Mouse (Mus musculus): ENCODE results near the gene Naa15. TPM values are rescaled to one million over a fixed set of nuclear protein-coding genes. Genes with fewer than 3 reads are reported as not detected.
"Not testable (repeated sequence)": the region's sequence is repeated elsewhere in the genome, so short reads cannot be mapped to it uniquely, and the experiment has no call there.

Gene Naa15
- polyA plus RNA-seq, 1 experiment from 2014 or later: 68.2 TPM

DNA sequence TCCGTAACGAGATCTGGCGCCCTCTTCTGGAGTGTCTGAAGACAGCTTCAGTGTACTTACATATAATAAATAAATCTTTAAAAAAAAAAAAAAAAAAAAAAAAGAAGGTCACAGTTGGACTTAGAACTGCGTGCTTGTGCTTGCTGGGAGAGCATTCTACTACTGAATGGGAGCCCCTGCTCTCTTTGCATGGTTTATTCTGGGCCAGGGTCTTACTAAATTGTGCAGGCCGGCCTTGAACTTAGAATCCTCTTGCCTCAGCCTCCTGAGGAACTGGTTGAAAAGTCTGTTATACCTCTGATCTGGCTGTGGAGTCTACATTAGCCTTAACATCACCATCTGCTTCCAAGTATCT is 34.3 kb upstream of the Naa15 start:
- H3K4me3 ChIP-seq: no peak overlapping the region
- H3K27ac ChIP-seq (replicated peaks): no peak overlapping the region
- DNase-seq (ENCODE audit: low spot score): no peak
- no peaks in the 10 kb centered on the region for H3K27me3 ChIP-seq (replicated peaks; ENCODE audit: low read depth, poor library complexity, severe bottlenecking)
- WGBS: 59% methylated on average over 4 of the region's 5 CpGs
- H3K9me3 ChIP-seq: no peaks in the 10 kb centered on the region
- peaks cover 12% of the 10 kb centered on the region; the same call in 1 of the 2 replicates for H3K4me1 ChIP-seq
- no peaks in the 10 kb centered on the region for H3K36me3 ChIP-seq (replicated peaks)

DNA sequence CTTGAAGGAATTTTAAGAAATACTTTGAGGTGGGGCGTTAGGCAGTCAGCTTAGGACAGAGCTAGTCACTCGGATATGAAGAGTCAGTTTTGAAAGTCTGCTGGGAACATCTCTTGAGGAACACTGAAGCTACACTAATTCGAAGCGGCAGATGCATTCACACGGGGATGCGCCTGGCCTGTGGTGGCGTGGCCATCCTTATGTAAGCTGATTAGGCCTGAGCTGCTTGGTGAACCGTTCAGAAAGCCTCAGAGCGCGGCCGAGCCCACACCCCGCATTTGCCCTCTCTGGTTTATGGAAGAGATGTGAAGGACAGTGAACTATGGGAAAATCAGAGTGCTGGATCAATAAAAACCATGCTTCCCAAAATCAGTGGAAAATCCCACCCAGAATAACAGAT is 31.5 kb upstream of the Naa15 start:
- DNase-seq (ENCODE audit: low spot score): no peak
- Histone ChIP-seq H3K27ac (replicated peaks) (no peak overlapping the region), H3K4me1 (peaks cover 13% of the 10 kb centered on the region), H3K27me3 (replicated peaks; ENCODE audit: low read depth, poor library complexity, severe bottlenecking) (peaks cover 18% of the 10 kb centered on the region), H3K9me3 (no peaks in the 10 kb centered on the region), H3K4me3 (no peak overlapping the region), H3K36me3 (replicated peaks) (no peaks in the 10 kb centered on the region)
- 67% methylated on average over 12 of the region's 12 CpGs for WGBS

DNA sequence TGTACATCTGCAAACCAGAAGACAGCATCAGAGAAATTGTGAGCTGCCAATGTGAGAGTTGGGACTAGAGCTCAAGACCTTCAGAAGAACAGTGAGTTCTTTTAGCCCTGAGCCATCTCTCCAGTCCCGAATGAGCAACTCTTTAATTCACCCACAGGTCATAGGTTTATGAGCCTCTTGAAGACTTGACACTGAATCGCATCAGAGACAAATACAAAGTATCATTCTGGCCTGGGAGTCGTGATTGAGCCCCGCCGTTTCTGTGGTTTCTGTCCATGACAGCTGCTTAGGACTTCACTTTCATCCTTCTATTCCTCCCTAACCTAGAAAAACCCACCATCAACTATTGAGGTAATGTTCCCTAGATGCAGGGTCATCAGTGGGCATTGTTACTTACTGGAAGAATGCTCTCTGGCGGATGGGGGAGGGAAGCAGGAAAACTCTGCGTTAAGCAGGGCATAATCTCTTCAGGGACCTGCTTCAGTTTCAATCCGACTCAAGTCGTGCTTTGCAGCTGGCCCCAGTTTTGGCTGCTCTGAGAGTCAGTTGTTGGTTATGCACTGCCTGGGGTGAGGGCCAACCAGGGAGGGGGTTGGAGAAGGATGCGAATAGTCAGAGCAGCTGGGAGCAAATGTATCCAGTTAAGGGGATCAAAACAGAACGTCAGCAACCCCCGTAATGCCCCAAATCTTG is 28.4 kb upstream of the Naa15 start:
- Histone ChIP-seq H3K4me3 (no peak overlapping the region), H3K27ac (replicated peaks) (no peak overlapping the region), H3K27me3 (replicated peaks; ENCODE audit: low read depth, poor library complexity, severe bottlenecking) (peaks cover 30% of the 10 kb centered on the region), H3K9me3 (no peaks in the 10 kb centered on the region), H3K36me3 (replicated peaks) (no peaks in the 10 kb centered on the region), H3K4me1 (peaks cover 21% of the 10 kb centered on the region)
- WGBS: 46% methylated on average over 12 of the region's 12 CpGs
- no peak for DNase-seq (ENCODE audit: low spot score)

DNA sequence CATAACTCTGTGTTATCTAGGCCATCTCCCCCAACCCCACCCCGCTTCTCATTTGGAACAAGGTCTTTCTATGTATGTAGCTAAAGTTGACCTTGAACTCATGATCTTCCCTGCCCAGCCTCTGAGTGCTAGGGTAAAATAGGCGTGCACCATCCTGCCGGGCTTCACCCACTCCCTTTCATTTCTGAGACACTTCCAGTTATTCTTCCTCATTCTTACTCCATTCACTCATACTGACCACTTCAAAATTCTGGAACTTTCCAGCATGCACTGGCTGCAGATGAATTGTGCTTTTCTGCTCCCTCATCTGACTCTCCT is 27.9 kb upstream of the Naa15 start:
- peaks cover 30% of the 10 kb centered on the region for H3K27me3 ChIP-seq (replicated peaks; ENCODE audit: low read depth, poor library complexity, severe bottlenecking)
- 84% methylated on average over 3 of the region's 3 CpGs for WGBS

DNA sequence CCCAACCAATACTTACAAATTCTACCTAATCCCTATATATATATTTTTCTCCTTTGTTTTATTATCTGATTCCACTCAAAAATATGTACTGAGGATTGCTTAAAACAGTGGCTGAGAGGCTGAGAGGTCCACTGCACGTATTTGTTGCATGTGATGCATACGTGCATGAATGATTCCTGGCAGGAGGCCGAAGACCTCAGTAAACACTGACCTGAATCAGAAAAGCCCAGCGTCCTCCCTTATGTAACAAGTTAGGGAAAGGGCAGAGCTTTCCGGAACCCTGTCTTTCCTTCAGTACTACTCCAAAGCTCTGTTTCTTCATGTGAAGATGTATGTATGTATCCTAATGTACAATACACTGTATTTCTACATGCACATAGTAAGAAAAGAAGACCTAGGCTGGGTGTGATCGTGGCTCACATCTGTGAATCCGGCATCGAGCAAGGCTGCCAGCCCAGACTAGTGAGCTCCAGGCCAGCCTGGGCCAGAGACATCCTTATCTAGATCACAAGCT is 27.0 kb upstream of the Naa15 start:
- no peaks in the 10 kb centered on the region for H3K36me3 ChIP-seq (replicated peaks)
- DNase-seq (ENCODE audit: low spot score): no peak
- peaks cover 30% of the 10 kb centered on the region for H3K27me3 ChIP-seq (replicated peaks; ENCODE audit: low read depth, poor library complexity, severe bottlenecking)
- no peak overlapping the region for H3K4me3 ChIP-seq
- H3K9me3 ChIP-seq: no peaks in the 10 kb centered on the region
- H3K27ac ChIP-seq (replicated peaks): no peak overlapping the region
- 55% methylated on average over 8 of the region's 8 CpGs for WGBS
- peaks cover 19% of the 10 kb centered on the region for H3K4me1 ChIP-seq

More for the DNA sequence above, 27.9 kb upstream of the Naa15 start:
- Histone ChIP-seq H3K9me3 (no peaks in the 10 kb centered on the region), H3K36me3 (replicated peaks) (no peaks in the 10 kb centered on the region), H3K4me3 (no peak overlapping the region), H3K27ac (replicated peaks) (no peak overlapping the region), H3K4me1 (peaks cover 21% of the 10 kb centered on the region)
- no peak for DNase-seq (ENCODE audit: low spot score)

DNA sequence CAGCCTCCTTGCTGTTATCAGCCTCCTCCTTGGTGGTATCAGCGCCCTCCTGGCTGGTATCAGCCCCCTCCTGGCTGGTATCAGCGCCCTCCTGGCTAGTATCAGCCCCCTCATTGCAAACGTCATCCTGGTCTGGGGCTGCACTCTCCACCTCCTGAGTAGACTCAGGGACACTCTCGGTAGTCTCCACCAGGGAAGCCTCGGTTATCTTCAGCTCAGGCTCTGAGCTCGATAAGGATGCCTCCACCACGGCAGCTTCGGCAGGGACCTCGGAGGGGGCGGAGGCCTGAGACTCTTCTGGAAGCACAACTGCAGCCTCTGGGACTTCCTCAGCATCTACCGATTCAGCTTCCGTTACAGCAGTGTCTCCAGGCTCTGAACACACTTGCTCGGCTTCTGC is 26.0 kb upstream of the Naa15 start:
- H3K36me3 ChIP-seq (replicated peaks): no peaks in the 10 kb centered on the region
- H3K9me3 ChIP-seq: no peaks in the 10 kb centered on the region
- peak overlapping the region; percentile 55 for H3K27ac ChIP-seq (replicated peaks)
- peak overlapping the region; percentile 50 for H3K4me3 ChIP-seq
- WGBS: 5% methylated on average over 13 of the region's 13 CpGs
- DNase-seq (ENCODE audit: low spot score): peak; percentile 39
- peaks cover 16% of the 10 kb centered on the region for H3K4me1 ChIP-seq
- peaks cover 30% of the 10 kb centered on the region for H3K27me3 ChIP-seq (replicated peaks; ENCODE audit: low read depth, poor library complexity, severe bottlenecking)

DNA sequence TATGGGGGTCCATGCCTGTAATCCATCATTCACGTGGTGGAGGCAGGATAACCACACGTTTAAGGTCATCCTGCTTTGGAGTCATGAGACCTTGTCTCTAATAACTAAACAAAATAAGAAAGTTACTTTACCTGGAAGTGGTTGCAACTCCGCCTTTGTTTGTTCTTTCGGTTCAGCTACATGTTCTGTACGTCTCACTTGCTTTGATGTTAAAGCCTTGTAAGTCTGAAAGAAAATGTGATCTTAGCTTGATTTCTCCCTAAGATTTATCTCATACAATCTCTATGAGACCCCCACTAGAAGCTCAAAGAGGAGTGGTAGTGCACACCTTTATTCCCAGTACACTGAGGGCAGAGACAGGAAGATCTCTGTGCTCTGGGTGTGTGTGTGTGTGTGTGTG is 23.9 kb upstream of the Naa15 start:
- H3K4me3 ChIP-seq: no peak overlapping the region
- H3K4me1 ChIP-seq: peaks cover 21% of the 10 kb centered on the region
- H3K27me3 ChIP-seq (replicated peaks; ENCODE audit: low read depth, poor library complexity, severe bottlenecking): peaks cover 44% of the 10 kb centered on the region
- DNase-seq (ENCODE audit: low spot score): no peak
- H3K27ac ChIP-seq (replicated peaks): no peak overlapping the region
- no peaks in the 10 kb centered on the region for H3K36me3 ChIP-seq (replicated peaks)
- WGBS: 86% methylated on average over 5 of the region's 5 CpGs
- no peaks in the 10 kb centered on the region for H3K9me3 ChIP-seq

DNA sequence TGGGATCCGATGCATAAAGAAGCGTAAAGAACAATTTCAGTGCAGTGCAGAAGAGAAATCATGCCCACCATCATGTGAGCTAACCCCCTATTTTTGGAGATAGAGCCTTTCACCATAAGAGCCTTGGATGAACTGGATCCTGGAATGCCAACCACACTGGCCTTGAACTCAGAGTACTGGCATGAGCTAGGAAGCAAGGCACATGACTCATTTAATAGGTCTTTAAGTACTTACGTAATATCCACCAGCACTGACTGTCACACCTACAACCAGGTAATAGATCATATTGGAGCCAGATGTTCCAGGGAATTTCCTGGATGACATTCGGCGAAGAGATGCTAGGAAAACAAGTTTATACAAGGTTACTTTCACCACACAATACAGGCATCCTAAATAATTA is 23.4 kb upstream of the Naa15 start:
- peaks cover 25% of the 10 kb centered on the region for H3K4me1 ChIP-seq
- no peak for DNase-seq (ENCODE audit: low spot score)
- no peaks in the 10 kb centered on the region for H3K9me3 ChIP-seq
- 93% methylated on average over 5 of the region's 5 CpGs for WGBS
- peaks cover 48% of the 10 kb centered on the region for H3K27me3 ChIP-seq (replicated peaks; ENCODE audit: low read depth, poor library complexity, severe bottlenecking)
- H3K36me3 ChIP-seq (replicated peaks): no peaks in the 10 kb centered on the region
- no peak overlapping the region for H3K4me3 ChIP-seq
- H3K27ac ChIP-seq (replicated peaks): no peak overlapping the region

DNA sequence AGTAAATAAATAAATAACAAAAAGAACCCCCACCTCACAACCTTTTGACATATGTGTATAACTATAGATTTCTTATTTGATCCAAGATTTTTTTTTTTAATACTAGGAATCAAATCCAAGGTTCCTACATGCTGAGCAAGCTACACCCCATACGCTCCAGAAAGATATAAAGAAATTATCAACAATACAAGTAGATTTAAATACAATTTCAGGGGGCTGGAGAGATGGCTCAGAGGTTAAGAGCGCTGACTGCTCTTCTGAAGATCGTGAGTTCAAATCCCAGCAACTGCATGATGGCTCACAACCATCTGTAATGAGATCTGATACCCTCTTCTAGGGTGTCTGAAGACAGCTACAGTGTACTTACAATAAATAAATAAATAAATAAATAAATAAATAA is 21.9 kb upstream of the Naa15 start:
- not testable (repeated sequence) for H3K9me3 ChIP-seq; H3K36me3 ChIP-seq (replicated peaks); H3K27ac ChIP-seq (replicated peaks); DNase-seq (ENCODE audit: low spot score); H3K4me3 ChIP-seq
- 93% methylated on average over 3 of the region's 3 CpGs for WGBS
- H3K27me3 ChIP-seq (replicated peaks; ENCODE audit: low read depth, poor library complexity, severe bottlenecking): peaks cover 49% of the 10 kb centered on the region
- peaks cover 26% of the 10 kb centered on the region for H3K4me1 ChIP-seq

DNA sequence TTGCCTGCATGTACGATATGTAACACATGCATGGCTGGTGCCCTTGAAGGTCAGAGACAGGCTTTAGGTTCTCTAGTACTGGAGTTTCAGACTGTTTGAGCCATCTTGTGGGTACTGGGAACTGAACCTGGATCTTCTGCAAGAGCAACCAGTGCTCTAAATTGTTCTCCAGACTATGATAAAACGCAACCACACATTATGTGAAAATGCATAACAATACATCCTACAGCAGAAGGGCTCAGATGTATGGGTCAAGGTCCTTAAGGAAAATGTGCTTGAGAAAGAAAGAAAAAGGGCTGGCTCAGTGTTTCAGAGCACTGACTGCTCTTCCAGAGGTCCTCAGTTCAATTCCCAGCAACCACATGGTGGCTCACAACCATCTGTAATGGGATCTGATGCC is 21.3 kb upstream of the Naa15 start:
- Histone ChIP-seq H3K4me3 (no peak overlapping the region), H3K4me1 (peaks cover 27% of the 10 kb centered on the region), H3K27ac (replicated peaks) (no peak overlapping the region), H3K36me3 (replicated peaks) (no peaks in the 10 kb centered on the region), H3K27me3 (replicated peaks; ENCODE audit: low read depth, poor library complexity, severe bottlenecking) (peaks cover 49% of the 10 kb centered on the region), H3K9me3 (no peaks in the 10 kb centered on the region)
- 94% methylated on average over 2 of the region's 2 CpGs for WGBS
- DNase-seq (ENCODE audit: low spot score): no peak

DNA sequence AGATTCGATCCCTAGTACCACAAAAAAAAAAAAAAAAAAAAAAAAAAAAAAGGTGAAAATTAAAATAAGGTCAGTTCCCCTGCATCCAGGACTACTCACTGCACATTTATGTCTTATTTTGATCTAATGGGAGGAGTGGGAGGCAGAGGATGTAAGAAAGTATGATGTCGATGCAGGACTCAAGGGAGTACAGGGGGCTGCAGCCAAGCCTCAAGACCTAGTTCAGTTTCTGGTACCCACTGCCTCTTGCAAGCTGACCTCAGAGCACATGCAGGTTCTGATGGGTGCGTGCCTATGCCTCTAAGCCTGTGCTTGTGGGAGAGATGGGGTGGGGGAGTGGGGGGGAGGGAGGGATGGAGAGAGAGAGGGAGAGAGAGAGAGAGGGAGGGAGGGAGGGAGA is 20.1 kb upstream of the Naa15 start:
- Histone ChIP-seq H3K9me3 (no peaks in the 10 kb centered on the region), H3K27me3 (replicated peaks; ENCODE audit: low read depth, poor library complexity, severe bottlenecking) (peaks cover 49% of the 10 kb centered on the region), H3K27ac (replicated peaks) (no peak overlapping the region), H3K4me1 (peaks cover 28% of the 10 kb centered on the region), H3K36me3 (replicated peaks) (no peaks in the 10 kb centered on the region), H3K4me3 (no peak overlapping the region)
- no peak for DNase-seq (ENCODE audit: low spot score)
- WGBS: 57% methylated on average over 3 of the region's 3 CpGs

DNA sequence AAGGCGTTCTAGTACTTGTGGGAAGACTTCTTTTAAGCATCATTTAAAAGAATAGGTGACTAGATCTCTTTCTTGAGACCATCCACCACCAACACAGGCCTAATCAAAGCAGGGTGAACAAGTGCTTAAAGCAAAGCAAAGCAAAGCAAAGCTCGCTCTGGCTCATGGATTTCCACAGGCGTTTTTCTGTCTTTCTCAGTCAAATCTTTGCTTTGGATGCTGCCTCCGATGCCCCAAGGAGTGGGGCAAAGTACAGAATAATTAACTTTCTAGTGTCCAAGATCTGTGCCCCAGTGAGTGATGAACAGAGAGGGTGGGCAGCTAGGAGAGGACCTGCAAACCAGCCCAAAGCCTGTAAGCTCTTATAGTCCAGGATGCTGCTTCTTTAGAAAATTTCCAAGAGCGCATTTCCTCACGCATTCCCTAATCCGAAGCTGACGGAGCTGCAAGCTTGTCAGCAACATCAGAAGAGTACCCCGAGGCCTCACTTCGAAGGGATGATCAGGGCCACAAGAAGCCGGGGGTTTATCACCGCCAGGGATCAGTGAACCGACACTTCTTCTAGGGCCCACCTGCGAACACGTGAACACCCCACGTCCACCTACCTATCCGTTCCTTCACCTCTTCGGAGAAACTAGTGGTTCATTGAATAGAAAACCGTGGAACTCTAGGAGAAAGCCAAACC is 19.3 kb upstream of the Naa15 start:
- Histone ChIP-seq H3K27me3 (replicated peaks; ENCODE audit: low read depth, poor library complexity, severe bottlenecking) (peaks cover 49% of the 10 kb centered on the region), H3K9me3 (no peaks in the 10 kb centered on the region), H3K36me3 (replicated peaks) (no peaks in the 10 kb centered on the region), H3K4me1 (peaks cover 28% of the 10 kb centered on the region), H3K4me3 (peak overlapping the region; percentile 63), H3K27ac (replicated peaks) (no peak overlapping the region)
- 14% methylated on average over 19 of the region's 19 CpGs for WGBS
- no peak for DNase-seq (ENCODE audit: low spot score)

All from embryonic facial prominence, embryonic 10.5 days (tissue).